Mouse (Mus musculus) cerebellum, postnatal 4 days (tissue): ENCODE data around the gene Lama4.
A peak's percentile ranks its signal among the peaks of the same experiment; 100 is the strongest.

ENCODE experiments used
- DNase-seq, 2 experiments: peaks; one replicate each; pipeline ENCODE4 v3.0.0; 2022; ENCODE audit warnings: low spot score in 2 of 2, mixed read lengths in 1 of 2

The Lama4 gene

GRCm38 (mm10) chr10:38994719-38995450 lies 29.6 kb downstream of the Lama4 start:
- no peak for DNase-seq

- DNase-seq: no peak
These were observed 30.6 kb downstream of the Lama4 start for GRCm38 (mm10) chr10:38995896-38996295.

- no peak for DNase-seq
These were observed 35.6 kb downstream of the Lama4 start for GRCm38 (mm10) chr10:39000951-39001350.

GRCm38 (mm10) chr10:39002521-39002920 lies 37.2 kb downstream of the Lama4 start:
- no peak for DNase-seq

- DNase-seq: no peak
These were observed 38.2 kb downstream of the Lama4 start for GRCm38 (mm10) chr10:39003520-39003919.

- DNase-seq: no peak
These were observed 40.2 kb downstream of the Lama4 start for GRCm38 (mm10) chr10:39005494-39005893.

GRCm38 (mm10) chr10:39006433-39007105 lies 41.3 kb downstream of the Lama4 start:
- no peak for DNase-seq

GRCm38 (mm10) chr10:39014836-39015235 lies 49.5 kb downstream of the Lama4 start:
- no peak for DNase-seq

- no peak for DNase-seq
These were observed 52.7 kb downstream of the Lama4 start for GRCm38 (mm10) chr10:39017986-39018385.

GRCm38 (mm10) chr10:39018635-39019034 lies 53.3 kb downstream of the Lama4 start:
- no peak for DNase-seq

GRCm38 (mm10) chr10:39023618-39024256 lies 58.4 kb downstream of the Lama4 start:
- DNase-seq: no peak

- no peak for DNase-seq
These were observed 61.2 kb downstream of the Lama4 start for GRCm38 (mm10) chr10:39026529-39026928.

- no peak for DNase-seq
These were observed 61.7 kb downstream of the Lama4 start for GRCm38 (mm10) chr10:39027058-39027457.

GRCm38 (mm10) chr10:39028403-39028802 lies 63.1 kb downstream of the Lama4 start:
- DNase-seq: no peak

GRCm38 (mm10) chr10:39029297-39030147 lies 64.2 kb downstream of the Lama4 start:
- no peak for DNase-seq

- no peak for DNase-seq
These were observed 64.9 kb downstream of the Lama4 start for GRCm38 (mm10) chr10:39030148-39030685.

- DNase-seq: no peak
These were observed 74.2 kb downstream of the Lama4 start for GRCm38 (mm10) chr10:39039564-39039963.

- DNase-seq: no peak
These were observed 74.7 kb downstream of the Lama4 start for GRCm38 (mm10) chr10:39040026-39040425.

- no peak for DNase-seq
These were observed 79.2 kb downstream of the Lama4 start for GRCm38 (mm10) chr10:39044476-39044995.

- no peak for DNase-seq
These were observed 79.8 kb downstream of the Lama4 start for GRCm38 (mm10) chr10:39045111-39045510.

- DNase-seq: peak in 1 of 2 experiments; percentile 6
These were observed 82.5 kb downstream of the Lama4 start for GRCm38 (mm10) chr10:39047775-39048174.
